Mouse (Mus musculus) MEL (cell line): Measurements from ENCODE around the gene Snx12. TPM values are rescaled to one million over a fixed set of nuclear protein-coding genes. Genes with fewer than 3 reads are reported as not detected.
"Not testable (repeated sequence)": the region's sequence is repeated elsewhere in the genome, so short reads cannot be mapped to it uniquely, and the experiment has no call there.

Source experiments
- DNase-seq: peaks from one replicate; pipeline ENCODE4 v3.0.0; 2011; ENCODE audit warnings: low read depth, low spot score
- H3K27ac ChIP-seq: 2 replicates; pipeline ENCODE4 v1.5.1; 2012; ENCODE audit warnings: low read depth, mild to moderate bottlenecking, control low read depth, low read length, moderate library complexity; ENCODE audit not compliant: control insufficient read depth
- H3K27me3 ChIP-seq, 2 experiments: fragments of 150-350 bp in 1 of 2; sonication (generic) in 1 of 2; 2 replicates each; pipeline ENCODE4 v1.6.1; 2012; ENCODE audit warnings: low read length in 2 of 2, mild to moderate bottlenecking in 2 of 2, improper control_type of control experiment in 1 of 2, moderate library complexity in 1 of 2; ENCODE audit not compliant: insufficient read depth in 2 of 2, control insufficient read depth in 1 of 2
- H3K36me3 ChIP-seq, 2 experiments: 2 replicates each; pipeline ENCODE4 v1.6.1; 2012 to 2014; ENCODE audit warnings: low read length in 2 of 2, improper control_type of control experiment in 1 of 2, inconsistent platforms in 1 of 2, mild to moderate bottlenecking in 1 of 2; ENCODE audit not compliant: insufficient read depth in 2 of 2, control insufficient read depth in 1 of 2
- H3K4me1 ChIP-seq, 2 experiments: fragments of 150-350 bp in 1 of 2; sonication (generic) in 1 of 2; 2 replicates each; pipeline ENCODE4 v1.6.1; 2012; ENCODE audit warnings: low read length in 2 of 2, improper control_type of control experiment in 1 of 2, mild to moderate bottlenecking in 1 of 2; ENCODE audit not compliant: insufficient read depth in 2 of 2, control insufficient read depth in 1 of 2
- H3K4me3 ChIP-seq, 2 experiments: fragments of 150-350 bp in 1 of 2; sonication (generic) in 1 of 2; 2 replicates each; pipeline ENCODE4 v1.5.1; 2012; ENCODE audit warnings: low read depth in 2 of 2, low read length in 2 of 2, mild to moderate bottlenecking in 2 of 2, moderate library complexity in 2 of 2, control low read depth in 1 of 2, improper control_type of control experiment in 1 of 2; ENCODE audit not compliant: control insufficient read depth in 1 of 2, insufficient read depth in 1 of 2
- H3K79me2 ChIP-seq: 2 replicates; pipeline ENCODE4 v1.6.1; 2012; ENCODE audit warnings: mild to moderate bottlenecking, low read length, moderate library complexity; ENCODE audit not compliant: control insufficient read depth, poor library complexity, insufficient read depth
- H3K9ac ChIP-seq: 2 replicates; pipeline ENCODE4 v1.6.1; 2012; ENCODE audit warnings: low read depth, mild to moderate bottlenecking, control low read depth, low read length, moderate library complexity; ENCODE audit not compliant: control insufficient read depth, poor library complexity, severe bottlenecking
- H3K9me3 ChIP-seq: fragments of 150-350 bp; sonication (generic); replicated peaks from 2 replicates; pipeline ENCODE4 v1.6.1; 2012; ENCODE audit warnings: mild to moderate bottlenecking, low read length, improper control_type of control experiment, moderate library complexity; ENCODE audit not compliant: insufficient read depth
- BHLHE40 ChIP-seq: IDR thresholded peaks from 2 replicates; pipeline ENCODE4 v1.6.1; 2012; ENCODE audit warnings: low read depth, mild to moderate bottlenecking, inconsistent platforms, low read length, improper control_type of control experiment, borderline replicate concordance
- CHD1 ChIP-seq: IDR thresholded peaks from 2 replicates; pipeline ENCODE4 v1.6.1; 2012; ENCODE audit warnings: low read depth, mild to moderate bottlenecking, inconsistent platforms, low read length, improper control_type of control experiment
- CHD2 ChIP-seq: IDR thresholded peaks from 2 replicates; pipeline ENCODE4 v1.6.1; 2011; ENCODE audit warnings: low read length, improper control_type of control experiment
- CTCF ChIP-seq, 3 experiments: IDR thresholded peaks in 2 of 3; conservative IDR thresholded peaks in 1 of 3; 2 replicates each; pipeline ENCODE4 v1.5.1; 2011 to 2012; ENCODE audit warnings: low read length in 3 of 3, low read depth in 2 of 3, mild to moderate bottlenecking in 2 of 3, improper control_type of control experiment in 1 of 3, inconsistent platforms in 1 of 3, mixed read lengths in 1 of 3, moderate library complexity in 1 of 3; ENCODE audit not compliant: control insufficient read depth in 1 of 3, insufficient read depth in 1 of 3, poor library complexity in 1 of 3, severe bottlenecking in 1 of 3
- E2F4 ChIP-seq: IDR thresholded peaks from 2 replicates; pipeline ENCODE4 v1.6.1; 2011; ENCODE audit warnings: low read depth, low read length, improper control_type of control experiment, borderline replicate concordance
- ELF1 ChIP-seq: IDR thresholded peaks from 2 replicates; pipeline ENCODE4 v1.6.1; 2014; ENCODE audit warnings: low read depth, mild to moderate bottlenecking, inconsistent platforms, low read length, improper control_type of control experiment, moderate library complexity
- ETS1 ChIP-seq: IDR thresholded peaks from 2 replicates; pipeline ENCODE4 v1.6.1; 2012; ENCODE audit warnings: low read depth, mild to moderate bottlenecking, inconsistent platforms, low read length, improper control_type of control experiment, moderate library complexity
- GATA1 ChIP-seq: IDR thresholded peaks from 2 replicates; pipeline ENCODE4 v1.6.1; 2011; ENCODE audit warnings: low read depth, low read length, improper control_type of control experiment
- MXI1 ChIP-seq: IDR thresholded peaks from 2 replicates; pipeline ENCODE4 v1.6.1; 2011; ENCODE audit warnings: mild to moderate bottlenecking, low read depth, low read length, improper control_type of control experiment
- MYB ChIP-seq: IDR thresholded peaks from 2 replicates; pipeline ENCODE4 v1.6.1; 2011; ENCODE audit warnings: mild to moderate bottlenecking, low read depth, low read length, improper control_type of control experiment
- POLR2A ChIP-seq, 2 experiments: IDR thresholded peaks; 2 replicates each; pipeline ENCODE4 v1.6.1; 2011 to 2012; ENCODE audit warnings: low read length in 2 of 2, mild to moderate bottlenecking in 2 of 2, control low read depth in 1 of 2, improper control_type of control experiment in 1 of 2, low read depth in 1 of 2, moderate library complexity in 1 of 2; ENCODE audit not compliant: control insufficient read depth in 1 of 2, insufficient read depth in 1 of 2, poor library complexity in 1 of 2
- POLR2AphosphoS2 ChIP-seq: IDR thresholded peaks from 2 replicates; pipeline ENCODE4 v1.6.1; 2011; ENCODE audit warnings: low read length, improper control_type of control experiment
- SIN3A ChIP-seq: IDR thresholded peaks from 2 replicates; pipeline ENCODE4 v1.6.1; 2012; ENCODE audit warnings: low read length, improper control_type of control experiment, inconsistent platforms
- TBP ChIP-seq: IDR thresholded peaks from 2 replicates; pipeline ENCODE4 v1.8.0; 2011; ENCODE audit warnings: low read depth, low read length, improper control_type of control experiment
- ZNF384 ChIP-seq: IDR thresholded peaks from 2 replicates; pipeline ENCODE4 v1.6.1; 2012; ENCODE audit warnings: low read depth, mild to moderate bottlenecking, inconsistent platforms, low read length, improper control_type of control experiment
- polyA plus RNA-seq, 2 experiments: library from polyadenylated mRNA; stranded (reverse) in 1 of 2; unstranded in 1 of 2; fragments of >175 nt in 1 of 2; fragments of >200 nt in 1 of 2; gene quantifications; 2 replicates each; pipeline versions ENCODE4 v1.2.1 to v1.2.4; 2012; ENCODE audit warnings: low replicate concordance in 2 of 2, low read depth in 1 of 2; ENCODE audit not compliant: insufficient read length in 2 of 2, insufficient read depth in 1 of 2, missing spikeins in 1 of 2
- total RNA-seq: library from RNA; depleted of rRNA; stranded (reverse); fragments of 300-350 nt; gene quantifications from 2 replicates; pipeline ENCODE4 v1.2.3, GENCODE M21; 2012

The Snx12 gene
- total and polyA plus RNA-seq, 3 experiments = 22.7 to 32.5 TPM; not detected in 1

DNA sequence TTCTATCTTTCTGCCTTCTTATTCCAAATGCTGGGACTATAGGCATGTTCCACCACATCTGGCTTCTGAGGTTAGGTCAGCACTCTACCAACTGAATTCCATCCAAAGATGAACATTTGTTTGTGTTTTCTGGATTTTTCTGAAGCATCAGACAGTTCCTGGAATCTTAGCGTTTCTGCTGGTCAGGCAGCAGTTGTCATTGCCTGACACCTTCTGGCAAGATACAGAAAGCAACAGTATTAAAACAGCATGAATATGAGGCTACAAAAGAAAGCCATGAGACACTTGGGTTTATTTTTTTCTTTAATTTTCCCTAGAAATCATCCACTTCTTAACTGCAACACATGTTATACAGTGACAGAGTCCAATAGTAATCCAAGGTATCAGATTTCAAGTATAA, 101.8 kb downstream of the Snx12 start:
- H3K27ac ChIP-seq = no peak overlapping the region
- no peaks in the 10 kb centered on the region for H3K27me3 ChIP-seq
- H3K36me3 ChIP-seq = no peaks in the 10 kb centered on the region
- no peak overlapping the region for H3K4me3 ChIP-seq
- DNase-seq = no peak
- H3K9ac ChIP-seq = no peak overlapping the region
- TF ChIP-seq ZNF384 = no peak
- no peak for TF ChIP-seq TBP
- H3K4me1 ChIP-seq = no peaks in the 10 kb centered on the region
- H3K9me3 ChIP-seq = no peaks in the 10 kb centered on the region
- H3K79me2 ChIP-seq = no peaks in the 10 kb centered on the region

- Histone ChIP-seq H3K9me3 (no peaks in the 10 kb centered on the region), H3K27ac (no peak within 1 kb of the TSS), H3K4me1 (peaks cover 0 to 5% of the 10 kb centered on the region in 2 experiments; a peak in 1 of 4 replicates), H3K9ac (peak within 1 kb of the TSS; percentile 68), H3K27me3 (no peaks in the 10 kb centered on the region), H3K36me3 (no peaks in the 10 kb centered on the region), H3K4me3 (peak within 1 kb of the TSS; percentile 65 to 90), H3K79me2 (no peaks in the 10 kb centered on the region; the same call in 1 of the 2 replicates)
- TF ChIP-seq CTCF (IDR thresholded peaks at IDR 0.05 in 2 of 3, conservative IDR thresholded peaks at IDR 0.05 in 1 of 3; ENCODE audit: control insufficient read depth in 1 of 3, insufficient read depth in 1 of 3, low read depth in 2 of 3, low read length in 3 of 3, poor library complexity in 1 of 3, severe bottlenecking in 1 of 3) = no peak
- no peak for TF ChIP-seq MXI1
- TF ChIP-seq SIN3A = no peak
- TF ChIP-seq CHD2 = no peak
- TF ChIP-seq ELF1 = no peak
- TF ChIP-seq ETS1 = no peak
- no peak for TF ChIP-seq MYB
- no peak for TF ChIP-seq CHD1
- TF ChIP-seq GATA1 = no peak
- TF ChIP-seq BHLHE40 = no peak
- TF ChIP-seq E2F4 = no peak
- TF ChIP-seq TBP = no peak
- TF ChIP-seq POLR2A (IDR thresholded peaks at IDR 0.05; ENCODE audit: control insufficient read depth in 1 of 2, insufficient read depth in 1 of 2, low read depth in 1 of 2, low read length in 2 of 2, poor library complexity in 1 of 2) = no peak
- no peak for TF ChIP-seq POLR2AphosphoS2
- no peak for DNase-seq
Observed at GRCm38 (mm10) chrX:101085920-101086319, 136.4 kb downstream of the Snx12 start, which contains the start of gene Slc7a3. Gene Slc7a3, minus strand, starts transcription at chrX:101086020.

DNA sequence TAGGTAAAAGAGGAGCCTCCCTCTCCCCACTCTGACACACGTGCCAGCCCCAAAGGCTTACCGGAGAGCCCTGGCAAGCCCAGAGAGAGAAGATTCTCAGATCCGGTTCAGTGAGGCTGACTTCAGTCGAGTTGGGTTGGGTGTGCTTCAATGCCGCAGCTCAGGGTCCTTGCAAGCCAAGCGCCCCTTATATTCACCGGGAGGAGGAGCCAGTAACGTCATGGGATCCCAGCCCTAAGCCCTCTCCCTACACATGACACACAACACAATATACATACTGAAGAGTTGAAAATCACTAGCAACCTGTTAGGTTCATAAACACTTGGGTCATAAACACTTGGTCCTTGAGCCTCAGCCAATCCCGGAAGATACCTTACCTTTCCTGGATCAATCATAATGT, 137.2 kb downstream of the Snx12 start:
- H3K9ac ChIP-seq = peak overlapping the region; percentile 68
- H3K79me2 ChIP-seq, H3K9me3 ChIP-seq, H3K27me3 ChIP-seq, H3K27ac ChIP-seq, H3K4me1 ChIP-seq, H3K36me3 ChIP-seq: not testable (repeated sequence)
- peak; percentile 24 for DNase-seq
- H3K4me3 ChIP-seq = peak overlapping the region; percentile 65 to 90
